Comparison of ENCODE assay signal across 23 mouse cellular contexts in genomic region chr3:104514510-104514909, GRCm38 (mm10).
"Had no signal": no experiment of that assay in that cellular context is flagged by ENCODE, and none has a peak within 500 bp of the region (broad histone marks: within the 10 kb centered on the region; RNA-seq: fewer than 3 reads in every experiment).

No protein-coding gene starts in this region.

- H3K36me3 ChIP-seq: heart, embryonic 10.5 days; heart, embryonic 12.5 days; hindbrain, embryonic 13.5 days; hindbrain, embryonic 15.5 days; intestine, embryonic 15.5 days; limb, embryonic 12.5 days; limb, embryonic 15.5 days; liver, embryonic 12.5 days had no signal

- H3K27ac ChIP-seq: heart, embryonic 10.5 days; hindbrain, embryonic 13.5 days; hindbrain, embryonic 15.5 days; intestine, embryonic 15.5 days; kidney, postnatal 0 days; limb, embryonic 12.5 days; liver, embryonic 12.5 days; liver, embryonic 14.5 days had no signal

- H3K4me1 ChIP-seq: intestine, embryonic 15.5 days had no signal

- DNase-seq: gastrocnemius, postnatal 25 days; heart, adult 18-20 months; heart, postnatal 10 days; heart, postnatal 4 days; kidney, adult 18-20 months; kidney, adult 8-10 months; kidney, postnatal 14 days; kidney, postnatal 36 days; layer of hippocampus, adult 9-11 months; layer of hippocampus, postnatal 36 days; left cerebral cortex, postnatal 4 days had no signal

- H3K9me3 ChIP-seq: heart, embryonic 10.5 days; hindbrain, embryonic 13.5 days; hindbrain, embryonic 15.5 days; intestine, embryonic 15.5 days; limb, embryonic 12.5 days; limb, embryonic 15.5 days; liver, embryonic 12.5 days had no signal

- H3K9ac ChIP-seq: heart, embryonic 12.5 days; hindbrain, embryonic 13.5 days; hindbrain, embryonic 15.5 days; intestine, embryonic 15.5 days; limb, embryonic 12.5 days; limb, embryonic 15.5 days; liver, embryonic 12.5 days; liver, embryonic 14.5 days had no signal

- H3K27me3 ChIP-seq: heart, embryonic 12.5 days; hindbrain, embryonic 13.5 days; hindbrain, embryonic 15.5 days; intestine, embryonic 15.5 days; limb, embryonic 12.5 days; limb, embryonic 15.5 days; liver, embryonic 12.5 days had no signal

- ATAC-seq: inflammation-experienced regulatory T-cells, adult 6 months; intestine, embryonic 15.5 days; intestine, postnatal 0 days; liver, embryonic 12.5 days had no signal

- H3K4me2 ChIP-seq: heart, embryonic 12.5 days; hindbrain, embryonic 13.5 days; hindbrain, embryonic 15.5 days; intestine, embryonic 15.5 days; limb, embryonic 12.5 days; limb, embryonic 15.5 days; liver, embryonic 12.5 days had no signal

- H3K4me3 ChIP-seq: heart, embryonic 10.5 days; heart, embryonic 12.5 days; hindbrain, embryonic 13.5 days; hindbrain, embryonic 15.5 days; intestine, embryonic 15.5 days; limb, embryonic 12.5 days; limb, embryonic 15.5 days; liver, embryonic 12.5 days had no signal
